Mouse (Mus musculus) brain, adult 2 months (tissue): ENCODE results near the gene Arf6.
A peak's percentile ranks its signal among the peaks of the same experiment; 100 is the strongest.

Source experiments
- DNase-seq: peaks from one replicate; pipeline ENCODE4 v3.0.0; 2011; ENCODE audit warnings: low read depth, low spot score

The Arf6 gene

GRCm38 (mm10) chr12:69413303-69413702 is 41.4 kb downstream of the Arf6 start:
- no peak for DNase-seq

DNA sequence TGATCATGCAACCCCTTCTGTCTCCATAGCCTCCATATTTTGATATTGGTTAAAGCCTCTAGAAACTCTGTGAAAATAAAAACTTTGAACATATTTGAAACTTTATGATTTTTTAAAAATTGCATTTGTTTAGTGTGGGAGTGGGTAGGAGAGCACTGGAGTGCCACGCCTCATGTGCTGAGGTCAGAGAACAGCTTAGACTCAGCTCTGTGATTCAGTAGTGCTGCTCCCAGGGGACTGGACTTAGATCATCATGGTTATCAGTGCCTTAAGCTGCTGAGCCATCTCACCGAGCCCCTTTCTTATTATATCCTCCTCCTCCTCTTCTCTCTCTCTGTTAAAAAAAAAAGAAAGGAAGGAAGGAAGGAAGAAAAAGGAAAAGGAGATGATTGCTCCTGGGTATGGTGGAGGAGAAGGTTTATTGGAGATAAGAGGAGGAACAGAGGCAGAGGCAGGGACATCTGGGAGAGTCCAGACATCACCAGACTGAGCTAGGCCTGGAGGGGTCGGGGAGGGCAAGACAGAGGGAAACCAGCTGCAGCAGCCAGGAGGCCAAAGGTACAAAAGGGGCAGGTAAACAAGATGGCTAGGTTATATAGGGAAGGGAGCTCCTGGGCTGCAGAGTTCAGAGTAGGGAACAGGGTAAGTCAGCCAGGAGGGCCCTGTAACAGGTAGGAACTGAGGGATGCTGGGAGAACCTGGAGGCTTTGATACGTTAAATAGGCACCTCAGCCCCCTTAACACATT is 43.0 kb downstream of the Arf6 start:
- no peak for DNase-seq

GRCm38 (mm10) chr12:69416793-69417192 is 44.8 kb downstream of the Arf6 start:
- no peak for DNase-seq

- peak; percentile 94 for DNase-seq
Measured at GRCm38 (mm10) chr12:69417701-69418291, 45.8 kb downstream of the Arf6 start.

GRCm38 (mm10) chr12:69418606-69419005 is 46.7 kb downstream of the Arf6 start:
- no peak for DNase-seq

DNA sequence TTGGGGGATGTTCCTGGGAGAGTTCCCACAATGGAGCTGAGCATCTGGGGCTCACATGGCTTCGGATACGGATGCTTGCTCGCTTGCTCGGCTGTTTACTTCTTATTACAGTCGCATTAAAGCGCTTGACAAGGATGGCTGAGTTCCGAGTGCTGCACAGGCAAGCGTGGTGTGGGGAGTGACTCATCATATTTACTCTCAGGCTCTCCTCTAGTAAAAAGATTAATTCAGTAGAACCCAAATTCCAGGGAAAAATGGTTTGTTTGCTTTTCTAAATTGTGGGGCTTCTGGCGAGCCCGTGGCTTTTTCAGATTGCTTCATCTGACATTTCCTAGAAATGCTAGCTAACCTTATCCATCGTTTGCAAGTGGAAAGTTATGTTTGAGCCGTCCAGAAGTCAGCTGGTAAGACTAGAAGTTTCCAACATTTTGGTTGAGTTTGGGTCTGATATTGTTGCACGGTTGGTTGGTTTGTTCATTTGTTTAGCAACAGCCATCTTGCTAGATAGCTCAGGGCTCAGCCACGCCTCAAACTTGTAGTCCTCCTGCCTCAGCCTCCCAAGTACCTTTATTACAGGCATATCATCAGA is 47.2 kb downstream of the Arf6 start:
- peak; percentile 81 for DNase-seq

DNA sequence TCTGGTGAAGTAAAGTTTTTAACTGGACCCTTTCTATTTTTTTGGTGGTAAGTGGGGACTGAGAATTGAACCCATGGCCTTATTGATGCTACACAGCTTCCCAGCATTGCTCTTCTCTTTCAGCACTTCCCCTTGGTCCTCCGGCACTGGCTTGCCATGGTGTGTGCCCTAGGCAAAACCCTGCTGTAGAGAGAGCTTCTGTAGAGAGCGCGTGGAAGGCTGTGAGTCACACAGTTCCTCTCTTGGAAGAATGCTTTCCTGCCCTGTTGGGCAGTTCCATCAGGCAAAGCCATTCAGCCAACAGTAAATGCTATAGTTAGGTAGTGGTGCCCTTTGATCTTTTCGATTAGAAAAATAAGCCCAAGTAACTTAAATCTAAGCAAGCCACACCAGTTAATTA is 47.7 kb downstream of the Arf6 start:
- no peak for DNase-seq

DNA sequence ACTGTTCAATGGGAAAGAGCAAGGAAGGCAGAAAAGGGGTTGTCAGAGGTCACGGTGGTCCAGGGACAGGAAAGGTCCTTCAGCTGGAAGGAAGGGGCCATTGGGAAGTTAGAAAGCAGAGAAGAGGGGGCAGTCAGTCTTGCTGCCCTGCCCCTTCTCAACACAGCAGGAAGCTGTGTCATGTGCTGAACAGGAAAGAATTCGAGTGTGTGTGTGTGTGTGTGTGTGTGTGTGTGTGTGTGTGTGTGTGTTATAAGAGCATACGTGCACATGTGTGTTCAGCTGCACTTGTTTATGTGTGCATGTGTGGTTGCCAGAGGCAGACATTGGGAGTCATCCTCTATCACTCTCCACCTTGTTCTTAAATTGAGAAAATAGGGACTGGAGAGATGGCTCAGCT is 48.8 kb downstream of the Arf6 start:
- DNase-seq = no peak

GRCm38 (mm10) chr12:69422827-69423537 is 51.0 kb downstream of the Arf6 start:
- DNase-seq = no peak
